Mouse (Mus musculus) testis, adult 2 months (tissue): ENCODE results near the gene Olfr186.

Experiments used
- CTCF ChIP-seq: fragments of 200-500 bp; IDR thresholded peaks from 2 replicates; pipeline ENCODE4 v1.5.1; 2012; ENCODE audit warnings: low read depth, mild to moderate bottlenecking, inconsistent platforms, low read length, moderate library complexity; ENCODE audit not compliant: control insufficient read depth, insufficient read depth, insufficient replicate concordance
- POLR2A ChIP-seq: fragments of 200-500 bp; IDR thresholded peaks from 2 replicates; pipeline ENCODE4 v1.6.1; 2012; ENCODE audit warnings: low read depth, mild to moderate bottlenecking, inconsistent platforms, low read length, moderate library complexity; ENCODE audit not compliant: control insufficient read depth

- TF ChIP-seq POLR2A (no peak), CTCF (no peak)
Measured at GRCm38 (mm10) chr16:59073520-59073919, 43.4 kb upstream of the Olfr186 start.
